Mouse (Mus musculus): ENCODE results near the gene Foxp4.

Gene Foxp4

DNA sequence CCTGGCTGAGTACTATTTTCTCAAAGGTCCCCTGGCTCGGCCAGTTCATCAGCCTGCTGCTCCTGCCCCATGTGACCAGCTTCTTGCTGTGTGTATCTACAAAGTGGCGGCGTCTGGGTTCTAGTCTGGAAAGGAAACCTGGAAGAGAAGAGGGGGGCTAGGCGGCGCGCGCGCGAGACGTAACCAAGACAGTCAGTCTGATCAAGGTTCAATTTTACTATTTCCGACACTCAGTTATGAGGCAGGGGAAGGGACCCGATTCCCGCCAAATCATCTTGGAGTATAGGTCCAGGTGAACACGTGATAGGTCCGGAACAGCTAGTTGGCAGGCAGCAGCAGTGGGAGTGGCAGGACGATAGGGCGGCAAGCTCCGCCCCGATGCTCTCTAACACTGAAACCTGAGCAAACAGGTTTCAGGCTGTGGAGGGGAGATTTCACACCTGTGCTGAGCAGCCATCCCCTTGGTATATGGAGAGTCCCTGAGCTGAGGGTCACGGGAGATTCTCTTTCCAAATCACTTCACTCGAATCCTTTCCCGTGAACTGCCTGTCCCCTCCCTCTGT, 72.6 kb downstream of the Foxp4 start:
- peak; percentile 44 for DNase-seq (ENCODE audit: low spot score)

DNA sequence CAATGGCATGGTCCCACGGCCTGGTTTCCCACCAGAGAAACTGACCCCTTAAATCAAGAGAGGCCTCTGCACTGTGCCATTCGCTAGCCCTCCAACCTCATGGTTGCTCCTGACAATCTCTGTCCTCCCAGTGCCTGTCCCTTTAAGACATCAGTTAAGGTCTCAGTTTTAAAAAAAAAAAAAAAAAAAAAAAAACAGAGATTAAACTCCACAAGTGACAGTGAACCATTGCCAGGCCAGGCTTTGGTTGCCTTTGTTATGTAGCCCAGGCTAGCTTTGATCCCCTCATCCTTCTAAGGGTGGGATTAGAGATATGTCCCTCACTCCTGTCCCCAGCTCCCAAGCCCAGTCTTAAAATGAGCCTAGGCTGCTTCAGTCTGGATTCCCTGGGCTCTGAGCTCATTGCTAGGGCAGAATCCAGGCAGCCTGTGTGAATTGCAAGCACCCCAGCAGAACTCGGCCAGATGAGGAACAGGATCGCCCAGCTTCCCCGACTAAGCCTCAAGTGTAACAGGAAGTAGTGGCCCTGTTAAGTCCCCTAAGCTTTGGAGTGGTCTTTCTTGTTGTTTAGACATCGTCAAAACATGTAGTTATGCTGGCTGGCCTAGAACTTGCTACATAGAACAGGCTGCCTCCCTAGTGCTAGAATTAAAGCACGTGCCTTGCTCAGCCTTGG, 73.7 kb downstream of the Foxp4 start:
- no peak for DNase-seq (ENCODE audit: low spot score)

DNA sequence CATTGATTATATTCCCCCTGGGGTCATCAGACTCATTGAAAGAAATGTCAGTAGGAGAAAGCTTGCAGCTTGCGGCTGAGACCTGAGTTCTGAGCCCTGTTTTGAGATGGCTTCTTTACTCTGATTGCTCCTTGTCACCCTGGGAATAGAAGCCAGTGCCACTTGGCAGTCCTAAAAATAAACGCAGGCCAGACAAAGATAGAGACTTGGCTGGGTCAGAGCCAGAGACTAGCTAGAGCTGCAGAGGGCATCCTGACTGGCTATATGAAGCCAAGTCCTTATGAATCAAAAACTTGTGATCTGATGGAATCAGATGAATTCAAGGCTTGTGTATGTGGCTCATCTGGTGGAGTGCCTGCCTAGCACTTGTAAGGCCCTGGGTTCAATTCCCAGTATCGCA, 74.4 kb downstream of the Foxp4 start:
- no peak for DNase-seq (ENCODE audit: low spot score)

DNA sequence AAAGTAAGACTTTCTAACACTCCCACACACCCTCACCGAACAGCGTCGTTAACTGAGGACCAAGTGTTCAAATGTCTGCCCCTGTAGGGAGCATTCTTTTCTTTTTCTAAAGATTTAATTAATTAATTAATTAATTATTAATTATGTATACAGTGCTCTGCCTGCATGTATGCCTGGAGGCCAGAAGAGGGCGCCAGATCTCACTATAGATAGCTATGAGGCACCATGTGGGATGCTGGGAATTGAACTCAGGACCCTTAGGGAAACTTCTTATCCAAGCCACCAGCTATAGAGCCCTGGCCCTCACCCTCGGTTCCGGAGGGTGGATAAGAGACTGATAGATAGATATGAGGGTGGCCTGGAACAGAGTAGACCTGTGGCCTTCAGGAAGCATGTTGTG, 76.5 kb downstream of the Foxp4 start:
- no peak for DNase-seq (ENCODE audit: low spot score)

DNA sequence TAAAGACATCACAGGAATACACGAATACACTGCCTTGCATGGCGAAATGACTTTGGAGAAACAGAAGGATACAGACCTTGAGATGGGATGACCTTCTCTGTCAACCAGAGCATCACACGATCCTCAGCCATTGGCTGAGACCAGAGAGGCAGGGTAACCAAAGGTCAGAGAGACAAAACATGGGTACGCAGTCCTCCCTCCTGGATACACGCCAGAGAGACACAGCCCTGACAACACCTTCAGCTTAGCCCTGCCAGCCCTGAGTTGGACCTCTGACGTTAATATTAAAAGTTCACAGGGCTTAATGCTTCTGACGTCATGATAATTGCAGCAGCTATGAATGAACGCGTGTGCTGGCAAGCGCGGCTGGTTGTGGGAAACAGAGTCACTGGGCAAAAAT, 78.8 kb downstream of the Foxp4 start:
- no peak for DNase-seq (ENCODE audit: low spot score)

DNA sequence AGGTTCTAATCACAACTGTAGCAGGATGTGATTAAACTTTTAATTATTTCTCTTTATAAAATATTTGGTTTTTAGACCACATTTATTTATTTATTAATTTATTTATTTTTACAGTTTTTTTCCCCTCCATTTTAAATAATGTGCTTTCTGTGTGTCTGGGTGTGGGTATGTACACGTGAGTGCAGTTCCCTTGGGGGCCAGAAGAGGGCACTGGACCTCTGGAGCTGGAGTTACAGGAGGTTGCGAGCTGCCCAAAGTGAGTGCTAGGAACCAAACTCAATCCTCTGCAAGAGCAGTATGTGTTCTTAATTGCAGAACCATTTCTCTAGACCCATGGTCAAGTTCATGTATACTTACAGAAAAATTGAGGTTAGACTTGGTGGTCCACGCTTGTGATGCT, 81.0 kb downstream of the Foxp4 start:
- DNase-seq (ENCODE audit: low spot score), result no peak

DNA sequence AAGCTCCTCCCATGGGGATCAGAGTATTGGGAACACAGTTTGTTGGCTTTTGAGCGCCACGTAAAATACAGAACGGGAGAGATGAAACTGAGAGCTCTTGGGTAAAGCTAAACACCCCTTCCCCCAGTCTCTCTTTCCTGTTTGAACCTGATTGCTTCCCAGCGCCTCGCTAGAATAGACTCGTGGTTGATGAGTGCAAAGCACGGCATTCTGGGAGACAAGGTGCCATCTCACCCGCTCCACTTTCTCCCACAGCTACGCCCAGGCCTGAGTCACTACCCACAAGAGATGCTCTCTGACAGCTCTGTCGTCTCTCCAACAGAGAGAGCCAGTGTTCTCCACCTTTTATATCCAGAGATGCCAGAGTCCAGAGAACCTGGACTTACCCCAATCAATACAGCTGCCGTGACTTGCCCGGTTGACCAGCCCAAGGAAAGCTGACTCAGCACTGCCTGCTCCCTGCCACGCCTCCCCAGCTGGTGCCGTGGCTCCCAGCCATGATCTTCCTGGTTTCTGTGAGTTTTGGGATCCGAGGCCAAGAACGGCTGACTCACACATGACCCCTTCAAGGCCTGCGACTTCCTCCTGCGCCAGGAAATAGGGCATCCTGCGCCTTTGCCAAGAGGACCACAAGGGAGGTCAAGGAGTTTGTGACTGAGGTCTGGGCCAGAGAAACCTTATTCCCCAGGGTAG, 82.4 kb downstream of the Foxp4 start:
- DNase-seq (ENCODE audit: low spot score), result peak; percentile 82

DNA sequence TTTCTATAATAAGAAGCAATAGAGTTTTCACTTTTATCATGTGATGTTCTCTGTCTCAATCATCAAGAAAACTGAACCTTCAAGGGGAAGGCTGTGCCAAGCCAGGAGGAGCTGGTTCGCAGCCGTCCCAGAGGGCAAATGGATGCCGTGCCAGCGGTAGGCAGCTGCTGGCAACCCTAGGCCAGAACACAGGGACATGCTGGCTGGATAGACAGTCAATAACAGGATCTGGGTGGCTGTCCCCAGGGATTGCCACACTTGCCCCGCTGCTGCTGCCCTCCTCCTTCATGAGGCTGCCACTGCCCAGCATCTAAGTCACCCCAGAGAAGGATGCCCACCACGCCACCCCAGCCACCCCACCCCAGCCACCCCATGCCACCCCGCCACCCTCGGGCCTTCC, 82.9 kb downstream of the Foxp4 start:
- DNase-seq (ENCODE audit: low spot score), result no peak

DNA sequence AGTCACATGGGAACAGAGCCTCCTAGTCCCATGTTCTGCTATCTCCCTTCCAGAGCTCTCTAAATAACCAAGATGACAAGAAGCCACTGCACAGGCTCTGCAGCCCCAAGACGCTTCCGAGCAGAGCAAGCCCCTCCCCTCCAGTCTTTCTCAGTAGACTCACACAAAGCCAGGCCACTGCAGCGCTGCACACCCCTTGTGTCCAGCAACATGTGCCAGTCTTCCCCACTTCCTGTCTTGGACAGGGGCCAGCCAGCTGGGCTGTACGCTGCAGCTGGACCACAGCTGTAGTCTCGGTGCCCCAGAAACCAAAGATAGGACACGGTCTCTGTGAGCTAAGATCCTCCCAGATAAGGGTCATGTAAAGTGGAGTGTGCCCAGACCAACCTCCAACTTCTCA, 86.6 kb downstream of the Foxp4 start:
- DNase-seq (ENCODE audit: low spot score), result peak; percentile 16

DNA sequence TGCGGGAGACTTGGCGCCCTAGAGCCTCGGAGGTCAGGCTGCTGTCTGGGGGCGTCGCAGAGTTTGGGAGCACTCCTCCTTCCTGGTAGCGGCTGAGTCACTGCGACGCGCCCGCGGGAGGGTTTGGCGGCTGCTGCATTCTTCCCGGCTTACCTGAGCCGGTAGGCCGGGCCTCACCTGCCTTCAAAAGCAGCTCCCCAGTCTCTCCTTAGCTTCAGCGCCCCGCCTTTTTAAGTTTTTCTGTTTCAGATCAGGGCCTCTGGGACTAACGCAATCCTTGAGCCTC, 90.0 kb downstream of the Foxp4 start, which contains the start of gene Mdfi:
Gene Mdfi (minus strand): TSS at position 210 of the 286 bp plus-strand sequence.
- peak; percentile 26 for DNase-seq (ENCODE audit: low spot score)

DNA sequence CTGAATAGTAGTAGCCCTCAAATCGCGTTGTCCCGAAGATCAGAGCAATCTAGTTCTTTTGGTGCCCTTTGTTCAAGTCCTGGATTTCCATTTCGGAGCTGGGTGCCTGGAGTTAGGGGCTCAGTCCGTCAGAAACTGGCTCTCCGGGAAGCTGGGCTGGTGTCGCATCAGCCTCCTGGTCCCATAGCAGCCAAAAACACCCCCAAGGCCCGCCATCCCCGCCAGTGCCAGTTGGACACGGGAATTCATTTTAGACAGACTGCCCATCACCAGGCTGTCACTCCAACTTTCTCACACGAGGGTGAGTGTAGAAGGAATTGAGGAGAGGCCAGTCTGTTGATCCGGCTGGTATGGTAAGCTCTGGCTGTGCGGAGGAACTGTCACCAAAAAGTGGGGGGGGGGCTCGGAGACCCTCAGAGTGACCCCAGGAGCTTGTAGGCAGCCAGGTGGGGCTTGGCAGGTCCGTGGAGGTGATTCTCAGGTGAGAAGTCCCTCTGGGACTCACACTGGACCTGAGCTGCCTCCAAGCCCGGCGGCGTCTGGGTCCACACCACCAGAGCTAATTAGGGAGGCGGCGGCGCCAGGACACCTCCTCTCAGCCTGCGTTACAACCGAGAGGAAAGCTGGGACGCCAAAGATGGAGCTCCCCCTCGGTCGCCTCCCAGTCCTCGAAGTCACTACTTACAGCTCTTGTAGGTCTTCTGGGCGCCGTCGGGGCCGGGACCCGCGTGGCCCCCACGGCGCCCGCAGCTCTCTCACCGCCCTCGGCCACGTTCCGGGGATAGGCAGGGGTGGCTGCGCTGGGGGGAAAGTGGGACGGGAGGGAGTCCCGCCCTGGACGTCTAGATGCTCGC, 90.6 kb downstream of the Foxp4 start:
- no peak for DNase-seq (ENCODE audit: low spot score)

DNA sequence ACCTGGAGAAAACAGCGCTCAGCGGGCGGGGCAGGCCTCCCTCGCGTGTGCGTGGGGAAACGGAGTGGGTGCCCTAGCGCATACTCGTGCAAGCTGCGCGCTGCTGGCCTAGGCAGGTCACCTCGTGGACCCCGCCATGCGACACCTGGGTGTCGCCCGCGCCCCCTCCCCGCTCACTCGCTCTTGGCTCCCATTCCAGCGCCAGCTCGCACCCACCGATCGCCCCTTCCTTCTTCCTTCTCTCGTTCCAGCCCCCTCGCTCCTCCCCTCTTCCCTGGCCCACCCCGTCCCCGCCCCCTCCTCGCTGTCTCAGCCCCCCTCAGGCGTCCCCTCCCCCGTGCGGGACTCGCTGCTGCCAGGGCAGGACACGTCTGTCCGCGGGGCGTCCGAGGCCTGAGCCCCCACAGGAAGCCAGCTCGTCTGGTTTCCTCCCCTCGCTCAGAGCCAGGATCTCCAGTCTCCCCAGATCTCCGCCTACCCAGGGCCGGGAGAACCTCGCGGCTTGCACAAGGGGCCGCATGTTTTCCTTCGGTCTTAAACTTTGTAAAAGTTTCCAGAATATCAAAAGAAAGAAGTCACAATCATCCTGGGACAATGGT, 91.3 kb downstream of the Foxp4 start:
- DNase-seq (ENCODE audit: low spot score), result peak; percentile 28

DNA sequence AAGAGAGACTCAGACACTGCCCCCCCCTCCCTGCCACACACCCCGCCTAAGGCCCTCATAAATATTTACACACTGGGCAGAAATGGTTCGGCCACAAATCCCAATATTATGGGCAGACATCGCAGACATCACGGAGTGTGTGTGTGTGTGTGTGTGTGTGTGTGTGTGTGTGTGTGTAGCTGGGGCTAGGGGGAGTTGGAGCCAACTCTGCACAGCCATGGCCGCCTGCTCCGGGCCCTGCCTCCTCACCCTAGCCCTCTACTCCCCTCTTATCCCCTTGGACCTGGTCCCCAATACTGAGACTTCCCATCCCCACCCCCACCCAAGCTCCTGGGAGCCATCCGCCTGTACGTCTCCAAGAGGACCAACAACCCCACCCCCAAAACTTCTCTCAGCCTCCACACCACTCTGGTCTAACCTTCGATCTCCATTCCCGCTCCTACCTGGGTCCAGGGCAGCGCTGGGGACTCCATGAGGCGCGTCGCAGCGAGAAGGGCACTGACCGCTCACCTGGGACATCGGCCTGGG, 91.9 kb downstream of the Foxp4 start:
- DNase-seq (ENCODE audit: low spot score), result no peak

DNA sequence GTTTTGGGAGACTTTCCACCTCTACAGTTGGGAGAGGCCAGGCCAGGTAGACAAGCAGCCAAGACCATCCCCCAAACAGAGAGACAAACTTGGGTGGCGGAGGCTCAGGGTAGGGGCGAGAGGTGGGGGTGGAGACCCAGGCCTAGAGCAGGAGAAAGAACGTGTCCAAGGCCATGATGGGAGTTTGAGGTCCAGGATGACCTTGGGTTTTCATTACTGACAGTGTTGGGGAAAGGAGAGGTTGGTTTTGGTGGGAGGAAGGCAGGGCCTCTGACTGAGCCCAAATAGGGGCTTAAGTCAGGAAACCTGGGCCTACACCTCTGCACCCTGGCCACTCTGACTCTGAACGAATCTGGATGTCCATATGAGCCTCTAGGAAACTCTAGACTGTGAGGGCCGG, 92.7 kb downstream of the Foxp4 start:
- no peak for DNase-seq (ENCODE audit: low spot score)

DNA sequence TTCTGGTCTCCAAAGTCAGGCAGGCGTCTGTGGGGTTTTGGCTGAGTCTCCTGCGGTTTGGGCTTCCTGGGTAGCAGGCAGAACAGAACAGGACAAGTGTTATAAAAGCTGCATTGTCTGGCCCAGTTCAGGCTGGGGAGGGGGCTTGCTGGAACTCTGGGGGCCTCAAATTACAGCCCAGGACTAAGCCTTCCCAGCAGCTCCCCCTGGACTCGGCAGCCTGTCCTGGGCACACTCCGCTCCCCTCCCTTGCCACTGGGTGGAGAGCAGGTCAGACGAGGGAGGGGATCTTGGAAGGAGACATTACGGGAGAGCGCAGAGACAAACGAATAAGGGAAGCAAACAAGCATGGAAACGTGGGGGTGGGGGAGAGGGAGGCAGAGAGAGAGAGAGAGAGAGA, 93.3 kb downstream of the Foxp4 start:
- DNase-seq (ENCODE audit: low spot score), result no peak

DNA sequence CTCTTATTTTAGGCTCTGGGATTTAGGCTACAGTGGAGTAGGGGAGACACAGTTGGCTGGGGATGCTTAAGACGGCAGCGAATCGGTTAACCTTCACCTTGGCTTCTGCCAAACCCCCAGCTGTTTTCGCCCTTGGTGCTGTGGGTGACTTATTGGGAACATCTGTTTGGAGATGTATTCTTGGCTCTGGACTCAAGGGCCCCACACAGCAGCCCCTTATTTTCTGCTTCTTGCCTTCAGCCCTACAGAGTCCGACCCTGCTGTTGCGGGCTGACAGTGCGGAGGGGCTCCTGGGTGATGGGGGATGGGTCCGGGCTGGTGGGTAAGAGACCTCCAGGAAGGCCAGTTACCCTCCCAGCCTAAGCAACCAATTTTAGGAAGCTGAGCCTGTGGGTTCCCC, 103.1 kb downstream of the Foxp4 start:
- no peak for DNase-seq (ENCODE audit: low spot score)

DNA sequence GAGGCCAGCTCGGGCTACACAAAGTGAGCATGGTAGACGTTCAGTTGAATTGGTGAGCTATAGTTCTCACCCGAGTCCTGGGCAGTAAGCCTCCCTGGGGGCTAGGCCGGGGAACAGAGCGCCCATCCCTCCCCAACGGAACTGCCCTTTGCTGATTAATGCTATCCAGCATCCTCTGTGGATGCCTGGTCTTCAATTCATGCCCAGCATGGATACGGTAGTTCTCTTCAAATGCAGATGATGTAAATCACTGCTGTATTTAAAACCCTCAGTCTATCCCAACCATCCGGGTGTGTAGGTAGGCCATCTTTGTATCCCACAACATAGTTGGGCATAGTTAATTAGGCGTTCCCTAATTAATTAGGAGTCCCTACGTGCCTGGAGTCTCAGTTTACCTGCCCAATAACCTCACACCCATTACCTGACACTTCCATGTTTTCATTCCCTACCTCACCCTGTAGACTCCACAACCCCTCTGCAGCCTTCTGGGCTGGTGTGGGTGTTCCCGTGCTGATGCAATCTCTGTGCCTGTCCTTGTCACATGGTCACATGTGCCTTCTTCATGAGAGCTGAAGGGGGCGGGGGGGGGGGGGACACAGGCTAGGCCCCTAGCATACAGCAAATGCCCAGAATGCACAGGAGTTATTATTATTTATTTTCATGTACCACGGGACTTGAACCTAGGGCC, 106.3 kb downstream of the Foxp4 start:
- no peak for DNase-seq (ENCODE audit: low spot score)
